Comparison of ENCODE assay signal across 8 mouse cellular contexts in genomic region chr4:142193780-142194179, GRCm38 (mm10). TPM values are rescaled to one million over a fixed set of nuclear protein-coding genes. Genes with fewer than 3 reads are reported as not detected.
DNase-seq lines count a peak whose midpoint lies in the region; ATAC-seq and TF ChIP-seq lines count a peak whose summit lies in the region.

No protein-coding gene starts in this region.

- DNase-seq in ovary, postnatal 36 days (ENCODE audit: low spot score) = peak; percentile 45
- DNase-seq in ovary, postnatal 10 days (ENCODE audit: low spot score) = no peak
- no peak for DNase-seq in limb, embryonic 10.5 days (ENCODE audit: low spot score)
- peak; percentile 73 for DNase-seq in stomach, postnatal 0 days (ENCODE audit: low spot score)
- DNase-seq in embryo, embryonic 10 days (ENCODE audit: low spot score) = no peak
- no peak for DNase-seq in testis, postnatal 10 days (ENCODE audit: low spot score)
- DNase-seq in midbrain, postnatal 0 days (ENCODE audit: low spot score) = no peak

- no peaks in the 10 kb centered on the region for H3K9me3 ChIP-seq in intestine, embryonic 16.5 days (ENCODE audit: control insufficient read depth, low read length)
- no peaks in the 10 kb centered on the region for H3K9me3 ChIP-seq in limb, embryonic 10.5 days (replicated peaks)
- H3K9me3 ChIP-seq in stomach, postnatal 0 days (ENCODE audit: control insufficient read depth, low read length) = no peaks in the 10 kb centered on the region
- H3K9me3 ChIP-seq in midbrain, postnatal 0 days (ENCODE audit: low read length) = no peaks in the 10 kb centered on the region

- TF ChIP-seq CTCF in stomach, postnatal 0 days (IDR thresholded peaks at IDR 0.05; ENCODE audit: low read depth) = no peak
- TF ChIP-seq CTCF in midbrain, postnatal 0 days (IDR thresholded peaks at IDR 0.05) = no peak

- ATAC-seq in intestine, embryonic 16.5 days = peak; percentile 86
- ATAC-seq in stomach, postnatal 0 days (ENCODE audit: low FRiP score, low TSS enrichment) = peak; percentile 68
- ATAC-seq in midbrain, postnatal 0 days (ENCODE audit: low FRiP score) = no peak

- H3K27ac ChIP-seq in intestine, embryonic 16.5 days (ENCODE audit: low read length) = peak overlapping the region; percentile 65; the same call in 1 of the 2 replicates
- peak overlapping the region; percentile 50; the same call in 1 of the 2 replicates for H3K27ac ChIP-seq in limb, embryonic 10.5 days
- H3K27ac ChIP-seq in stomach, postnatal 0 days (replicated peaks) = peak overlapping the region; percentile 35; the same call in 1 of the 2 replicates
- H3K27ac ChIP-seq in midbrain, postnatal 0 days (ENCODE audit: low read depth, low read length) = no peak overlapping the region

- peaks cover 12% of the 10 kb centered on the region for H3K4me1 ChIP-seq in intestine, embryonic 16.5 days (ENCODE audit: control insufficient read depth, insufficient read depth, low read length)
- H3K4me1 ChIP-seq in limb, embryonic 10.5 days = peaks cover 14% of the 10 kb centered on the region
- H3K4me1 ChIP-seq in stomach, postnatal 0 days (replicated peaks; ENCODE audit: control insufficient read depth, insufficient read depth) = no peaks in the 10 kb centered on the region
- H3K4me1 ChIP-seq in midbrain, postnatal 0 days (ENCODE audit: insufficient read depth, low read length) = no peaks in the 10 kb centered on the region

- 73% methylated on average over 7 of the region's 7 CpGs for WGBS in intestine, embryonic 16.5 days
- 81% methylated on average over 7 of the region's 7 CpGs for WGBS in limb, embryonic 10.5 days
- 77% methylated on average over 7 of the region's 7 CpGs for WGBS in stomach, postnatal 0 days
- WGBS in midbrain, postnatal 0 days = 94% methylated on average over 7 of the region's 7 CpGs

- H3K4me2 ChIP-seq in intestine, embryonic 16.5 days (ENCODE audit: low read depth, low read length) = no peak overlapping the region
- H3K4me2 ChIP-seq in stomach, postnatal 0 days (replicated peaks; ENCODE audit: low read depth) = no peak overlapping the region
- H3K4me2 ChIP-seq in midbrain, postnatal 0 days (ENCODE audit: low read depth, low read length, poor library complexity, severe bottlenecking) = no peak overlapping the region

- no peaks in the 10 kb centered on the region for H3K27me3 ChIP-seq in intestine, embryonic 16.5 days (replicated peaks; ENCODE audit: control insufficient read depth, insufficient read depth, low read length)
- no peaks in the 10 kb centered on the region for H3K27me3 ChIP-seq in limb, embryonic 10.5 days (ENCODE audit: low read depth, poor library complexity, severe bottlenecking)
- H3K27me3 ChIP-seq in stomach, postnatal 0 days (ENCODE audit: control insufficient read depth, insufficient read depth, low read length) = no peaks in the 10 kb centered on the region
- H3K27me3 ChIP-seq in midbrain, postnatal 0 days (ENCODE audit: insufficient read depth, low read length) = no peaks in the 10 kb centered on the region

- H3K4me3 ChIP-seq in intestine, embryonic 16.5 days (ENCODE audit: low read length) = no peak overlapping the region
- no peak overlapping the region for H3K4me3 ChIP-seq in limb, embryonic 10.5 days
- no peak overlapping the region for H3K4me3 ChIP-seq in stomach, postnatal 0 days (ENCODE audit: low read depth, low read length)
- H3K4me3 ChIP-seq in midbrain, postnatal 0 days (ENCODE audit: low read depth, low read length) = no peak overlapping the region

- no peaks in the 10 kb centered on the region for H3K36me3 ChIP-seq in intestine, embryonic 16.5 days (ENCODE audit: control insufficient read depth, insufficient read depth, low read length)
- H3K36me3 ChIP-seq in limb, embryonic 10.5 days = no peaks in the 10 kb centered on the region
- no peaks in the 10 kb centered on the region for H3K36me3 ChIP-seq in stomach, postnatal 0 days (ENCODE audit: control insufficient read depth, insufficient read depth, low read length)
- peaks cover 3% of the 10 kb centered on the region; the same call in 1 of the 2 replicates for H3K36me3 ChIP-seq in midbrain, postnatal 0 days (ENCODE audit: insufficient read depth, low read length)

- H3K9ac ChIP-seq in intestine, embryonic 16.5 days (ENCODE audit: low read depth, low read length) = 0 out of 2 replicates have a peak overlapping the region, but pooled peaks have one; percentile 22
- no peak overlapping the region; the same call in 1 of the 2 replicates for H3K9ac ChIP-seq in stomach, postnatal 0 days (ENCODE audit: low read length)
- H3K9ac ChIP-seq in midbrain, postnatal 0 days (replicated peaks; ENCODE audit: low read length, poor library complexity, severe bottlenecking) = no peak overlapping the region

- no peak for TF ChIP-seq EP300 in stomach, postnatal 0 days (optimal IDR thresholded peaks at IDR 0.05)

RNA-seq across cellular contexts. Expression of gene Kazn, which starts 45.4 kb away (rescaled TPM):
- polyA plus RNA-seq in intestine, embryonic 16.5 days (2015; fragmentation: Nextera tagmentation; extraction: Ambion mirVana) = 10.7 and 11.3 TPM in 2 replicates
- polyA plus RNA-seq in limb, embryonic 10.5 days (2016; fragmentation: Nextera tagmentation; extraction: Ambion mirVana) = 8.8 and 9.3 TPM in 2 replicates
- 11.4 and 13.6 TPM in 2 replicates for polyA plus RNA-seq in stomach, postnatal 0 days (2015; fragmentation: Nextera tagmentation; extraction: Ambion mirVana)
- 70.2 and 87.2 TPM in 2 replicates for total RNA-seq in midbrain, postnatal 0 days (2014; rRNA removed)
- polyA plus RNA-seq in midbrain, postnatal 0 days (2015; fragmentation: Nextera tagmentation; extraction: Ambion mirVana) = 23.6 and 25.6 TPM in 2 replicates

Comparison
In these comparisons a context has a peak if more than half of its experiments do, and no peak if none do; other contexts are left out.
1. DNase-seq: peak in ovary, postnatal 36 days (single experiment) and stomach, postnatal 0 days (single experiment); none in ovary, postnatal 10 days (single experiment), limb, embryonic 10.5 days (single experiment), embryo, embryonic 10 days (single experiment), testis, postnatal 10 days (single experiment) and midbrain, postnatal 0 days (single experiment).